Mouse (Mus musculus): Measurements from ENCODE around the gene Gm10309.
A peak's percentile ranks its signal among the peaks of the same experiment; 100 is the strongest.

Gene Gm10309

GRCm38 (mm10) chr17:86476674-86477073 lies 28.4 kb downstream of the Gm10309 start:
- DNase-seq (ENCODE audit: low read depth, low spot score): no peak

GRCm38 (mm10) chr17:86471684-86472083 lies 33.3 kb downstream of the Gm10309 start:
- peak; percentile 79 for DNase-seq (ENCODE audit: low read depth, low spot score)

GRCm38 (mm10) chr17:86470160-86470559 lies 34.9 kb downstream of the Gm10309 start:
- DNase-seq (ENCODE audit: low read depth, low spot score): no peak

- DNase-seq (ENCODE audit: low read depth, low spot score): no peak
Measured at GRCm38 (mm10) chr17:86467967-86468366, 37.1 kb downstream of the Gm10309 start.

GRCm38 (mm10) chr17:86467291-86467898 lies 37.6 kb downstream of the Gm10309 start:
- no peak for DNase-seq (ENCODE audit: low read depth, low spot score)

DNA sequence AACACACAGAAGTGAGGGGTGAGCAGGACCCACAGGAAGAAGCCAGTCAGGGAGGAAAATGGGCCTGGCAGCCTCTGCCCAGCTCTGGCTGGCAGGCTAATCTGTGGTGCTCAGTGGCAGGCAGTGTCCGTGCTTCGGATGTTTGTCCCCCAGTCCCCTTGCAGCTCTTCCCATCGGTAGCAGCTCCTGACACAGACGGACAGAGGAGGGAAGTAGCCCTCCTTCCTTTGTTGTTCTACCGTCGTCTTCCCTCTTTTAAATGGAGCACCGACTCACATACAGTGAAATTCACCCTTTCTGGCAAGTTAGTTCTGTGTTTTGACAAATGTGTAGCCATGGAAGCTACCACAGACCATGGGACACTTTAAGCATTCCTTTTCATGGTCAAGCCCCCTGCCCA lies 38.2 kb downstream of the Gm10309 start:
- DNase-seq (ENCODE audit: low read depth, low spot score): no peak

GRCm38 (mm10) chr17:86466412-86466811 lies 38.6 kb downstream of the Gm10309 start:
- no peak for DNase-seq (ENCODE audit: low read depth, low spot score)

- peak; percentile 10 for DNase-seq (ENCODE audit: low read depth, low spot score)
Measured at GRCm38 (mm10) chr17:86465865-86466264, 39.2 kb downstream of the Gm10309 start.

- DNase-seq (ENCODE audit: low read depth, low spot score): peak; percentile 31
Measured at GRCm38 (mm10) chr17:86464689-86465363, 40.2 kb downstream of the Gm10309 start.

DNA sequence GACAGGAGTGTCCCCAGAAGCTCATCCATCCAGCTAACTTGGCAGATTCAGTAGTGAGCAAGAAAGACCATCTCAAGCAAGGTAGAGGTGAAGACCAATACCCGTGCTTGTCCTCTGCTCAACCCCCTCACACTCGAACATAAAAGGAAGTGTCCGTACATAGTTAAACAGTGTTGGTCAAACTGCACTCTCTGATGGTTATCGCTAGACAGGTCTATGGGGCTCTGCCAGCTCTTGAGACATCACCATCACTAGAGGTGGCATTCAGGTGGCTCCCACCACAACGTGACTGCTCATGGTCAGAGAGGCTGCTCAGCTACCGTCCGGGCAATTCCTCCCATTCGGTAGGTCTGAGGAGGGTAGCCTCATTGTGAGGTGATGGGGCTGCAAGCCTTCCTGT lies 40.8 kb downstream of the Gm10309 start:
- no peak for DNase-seq (ENCODE audit: low read depth, low spot score)

DNA sequence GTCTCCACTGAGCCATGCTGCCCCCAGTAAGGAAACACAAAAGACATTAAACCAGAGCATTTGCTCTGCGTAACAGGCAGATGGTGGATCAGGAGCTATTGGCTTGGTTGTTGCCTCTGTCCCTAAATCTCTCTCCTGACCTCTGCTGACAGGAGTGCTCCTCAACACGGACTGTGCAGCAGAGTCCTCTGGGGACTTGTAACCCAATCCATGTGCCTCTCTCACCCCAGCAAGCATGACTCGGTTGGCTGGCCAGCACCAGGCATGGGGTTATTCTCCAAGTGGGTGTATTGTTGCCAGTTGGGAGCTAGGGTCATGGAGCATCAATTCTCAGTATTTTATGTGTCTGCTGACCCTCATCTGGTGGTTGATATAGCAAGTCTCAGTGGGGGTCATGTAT lies 41.7 kb downstream of the Gm10309 start:
- no peak for DNase-seq (ENCODE audit: low read depth, low spot score)

DNA sequence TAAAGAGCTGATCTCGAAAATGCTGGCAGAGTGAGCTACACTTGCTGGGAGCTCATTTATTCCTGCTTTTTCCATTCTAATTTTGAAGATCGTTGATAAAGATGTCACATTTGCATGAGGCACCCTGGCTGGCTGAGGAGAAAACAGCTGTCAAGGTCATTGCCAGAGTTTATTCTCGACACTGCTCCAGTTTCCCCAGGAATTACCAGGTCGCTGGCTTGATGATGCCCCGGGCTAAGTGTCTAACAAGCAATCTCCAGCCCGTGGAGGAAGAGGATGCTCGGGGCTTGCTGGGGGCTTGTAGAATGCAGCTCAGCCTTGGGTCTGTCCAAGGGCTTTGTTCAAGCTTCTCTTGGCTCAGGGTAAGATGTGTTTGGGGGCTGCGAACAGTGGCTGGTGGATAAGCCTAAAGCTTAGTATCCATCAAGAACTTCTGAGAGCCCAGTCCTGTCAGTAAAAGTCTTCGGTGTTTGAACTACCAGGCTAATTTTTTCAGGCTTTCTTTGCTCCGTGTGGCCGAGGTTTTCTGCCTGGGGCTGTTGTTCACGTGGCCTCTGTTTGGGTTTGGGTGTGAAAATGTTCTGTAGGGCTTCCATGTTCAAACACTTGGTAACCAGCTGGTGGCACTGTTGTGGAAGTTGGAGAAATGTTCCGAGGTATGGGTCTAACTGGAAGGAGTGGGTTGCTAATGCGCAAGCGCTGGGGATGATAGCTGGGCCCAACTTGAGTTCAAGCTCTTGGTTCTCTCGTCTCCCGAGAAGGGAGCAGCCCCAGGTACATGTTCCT lies 44.2 kb downstream of the Gm10309 start:
- DNase-seq (ENCODE audit: low read depth, low spot score): peak; percentile 61

GRCm38 (mm10) chr17:86458302-86458980 lies 46.6 kb downstream of the Gm10309 start:
- DNase-seq (ENCODE audit: low read depth, low spot score): peak; percentile 35

DNA sequence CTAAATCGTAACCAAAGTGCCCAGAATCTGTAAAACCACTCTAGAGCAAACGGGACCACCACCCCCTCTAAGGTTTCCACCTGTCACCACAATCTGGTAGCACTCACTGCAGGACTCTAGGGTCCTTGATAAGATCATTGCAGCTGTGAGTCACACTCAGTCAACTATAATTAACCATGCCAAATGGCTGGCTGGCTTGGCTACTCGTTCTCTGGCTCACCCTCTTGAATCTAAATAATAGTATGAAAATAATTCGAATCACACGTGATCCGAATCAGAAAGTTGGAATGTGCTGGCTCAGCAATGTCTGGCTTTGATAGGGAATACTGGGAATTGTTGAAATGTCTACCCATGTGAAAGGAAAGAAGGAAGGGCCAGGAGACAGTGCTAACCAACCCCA lies 48.5 kb downstream of the Gm10309 start:
- no peak for DNase-seq (ENCODE audit: low read depth, low spot score)

GRCm38 (mm10) chr17:86454351-86454706 lies 50.7 kb downstream of the Gm10309 start:
- no peak for DNase-seq (ENCODE audit: low read depth, low spot score)

- no peak for DNase-seq (ENCODE audit: low read depth, low spot score)
Measured at GRCm38 (mm10) chr17:86453673-86454350, 51.2 kb downstream of the Gm10309 start.

GRCm38 (mm10) chr17:86452934-86453333 lies 52.1 kb downstream of the Gm10309 start:
- no peak for DNase-seq (ENCODE audit: low read depth, low spot score)

All from R1 (cell line).